Mouse (Mus musculus): ENCODE data around the gene Tmod1.
A peak's percentile ranks its signal among the peaks of the same experiment; 100 is the strongest.

Tmod1 gene

GRCm38 (mm10) chr4:46056163-46056562 is 17.4 kb downstream of the Tmod1 start:
- no peak for DNase-seq

GRCm38 (mm10) chr4:46061259-46061962 is 22.7 kb downstream of the Tmod1 start:
- DNase-seq = peak; percentile 67 to 75

GRCm38 (mm10) chr4:46063841-46064240 is 25.1 kb downstream of the Tmod1 start:
- DNase-seq = no peak

GRCm38 (mm10) chr4:46064263-46064662 is 25.5 kb downstream of the Tmod1 start:
- DNase-seq = no peak

- no peak for DNase-seq
Measured at GRCm38 (mm10) chr4:46064961-46065360, 26.2 kb downstream of the Tmod1 start.

- peak in 1 of 2 experiments; percentile 62 for DNase-seq
Measured at GRCm38 (mm10) chr4:46065695-46066340, 27.1 kb downstream of the Tmod1 start.

GRCm38 (mm10) chr4:46068060-46068459 is 29.3 kb downstream of the Tmod1 start:
- no peak for DNase-seq

GRCm38 (mm10) chr4:46068573-46068972 is 29.8 kb downstream of the Tmod1 start:
- DNase-seq = peak in 1 of 2 experiments; percentile 52

GRCm38 (mm10) chr4:46069851-46070482 is 31.2 kb downstream of the Tmod1 start:
- DNase-seq = peak; percentile 43 to 55

GRCm38 (mm10) chr4:46072631-46073030 is 33.9 kb downstream of the Tmod1 start:
- peak; percentile 61 to 74 for DNase-seq

- peak; percentile 75 to 76 for DNase-seq
Measured at GRCm38 (mm10) chr4:46073736-46074135, 35.0 kb downstream of the Tmod1 start.

- DNase-seq = no peak
Measured at GRCm38 (mm10) chr4:46075664-46076063, 36.9 kb downstream of the Tmod1 start.

GRCm38 (mm10) chr4:46076892-46077291 is 38.2 kb downstream of the Tmod1 start:
- no peak for DNase-seq

GRCm38 (mm10) chr4:46080261-46080660 is 41.5 kb downstream of the Tmod1 start:
- no peak for DNase-seq

- DNase-seq = no peak
Measured at GRCm38 (mm10) chr4:46082555-46082954, 43.8 kb downstream of the Tmod1 start.

GRCm38 (mm10) chr4:46084416-46085172 is 45.9 kb downstream of the Tmod1 start:
- peak; percentile 55 to 58 for DNase-seq

- peak; percentile 73 to 80 for DNase-seq
Measured at GRCm38 (mm10) chr4:46085223-46085811, 46.6 kb downstream of the Tmod1 start.

GRCm38 (mm10) chr4:46086718-46087426 is 48.1 kb downstream of the Tmod1 start:
- peak in 1 of 2 experiments; percentile 43 for DNase-seq

- DNase-seq = no peak
Measured at GRCm38 (mm10) chr4:46087427-46087771, 48.7 kb downstream of the Tmod1 start.

- DNase-seq = peak in 1 of 2 experiments; percentile 62
Measured at GRCm38 (mm10) chr4:46087852-46088251, 49.1 kb downstream of the Tmod1 start.

- DNase-seq = peak; percentile 63 to 64
Measured at GRCm38 (mm10) chr4:46089524-46090125, 50.9 kb downstream of the Tmod1 start.
